Mouse (Mus musculus): ENCODE results near the gene Ywhah. TPM values are rescaled to one million over a fixed set of nuclear protein-coding genes. Genes with fewer than 3 reads are reported as not detected.
"Not testable (repeated sequence)": the region's sequence is repeated elsewhere in the genome, so short reads cannot be mapped to it uniquely, and the experiment has no call there.

Ywhah gene
- polyA plus RNA-seq, 1 experiment from 2014 or later = 470 TPM

GRCm38 (mm10) chr5:33034916-33035315 lies 16.3 kb downstream of the Ywhah start:
- H3K4me3 ChIP-seq = no peak overlapping the region
- H3K4me2 ChIP-seq = no peak overlapping the region
- H3K27me3 ChIP-seq = no peaks in the 10 kb centered on the region
- peaks cover 24% of the 10 kb centered on the region for H3K4me1 ChIP-seq
- H3K9ac ChIP-seq = no peak overlapping the region
- H3K27ac ChIP-seq = no peak overlapping the region
- WGBS = 36% methylated on average over 3 of the region's 3 CpGs
- no peak for ATAC-seq
- H3K9me3 ChIP-seq (replicated peaks) = no peaks in the 10 kb centered on the region
- no peaks in the 10 kb centered on the region for H3K36me3 ChIP-seq (ENCODE audit: poor library complexity, severe bottlenecking)

GRCm38 (mm10) chr5:33038656-33039509 lies 20.3 kb downstream of the Ywhah start:
- Histone ChIP-seq H3K36me3 (ENCODE audit: poor library complexity, severe bottlenecking) (no peaks in the 10 kb centered on the region), H3K9me3 (replicated peaks) (no peaks in the 10 kb centered on the region), H3K9ac (no peak overlapping the region), H3K4me3 (no peak overlapping the region), H3K27ac (no peak overlapping the region), H3K4me2 (peak overlapping the region; percentile 51), H3K27me3 (no peaks in the 10 kb centered on the region), H3K4me1 (peaks cover 3% of the 10 kb centered on the region)
- no peak for ATAC-seq
- 51% methylated on average over 13 of the region's 13 CpGs for WGBS

- peak overlapping the region; percentile 51 for H3K4me2 ChIP-seq
- no peaks in the 10 kb centered on the region for H3K9me3 ChIP-seq (replicated peaks)
- WGBS = 4% methylated on average over 13 of the region's 13 CpGs
- ATAC-seq = no peak
- no peak overlapping the region for H3K4me3 ChIP-seq
- no peak overlapping the region for H3K27ac ChIP-seq
- peak overlapping the region; percentile 46; the same call in 1 of the 2 replicates for H3K9ac ChIP-seq
- H3K36me3 ChIP-seq (ENCODE audit: poor library complexity, severe bottlenecking) = no peaks in the 10 kb centered on the region
- peaks cover 3% of the 10 kb centered on the region for H3K4me1 ChIP-seq
- H3K27me3 ChIP-seq = no peaks in the 10 kb centered on the region
Observed at GRCm38 (mm10) chr5:33039510-33039911, 20.9 kb downstream of the Ywhah start.

GRCm38 (mm10) chr5:33040735-33041134 lies 22.1 kb downstream of the Ywhah start:
- ATAC-seq; H3K4me3 ChIP-seq; H3K9me3 ChIP-seq (replicated peaks); H3K36me3 ChIP-seq (ENCODE audit: poor library complexity, severe bottlenecking); H3K27ac ChIP-seq; H3K9ac ChIP-seq; H3K27me3 ChIP-seq; H3K4me2 ChIP-seq; H3K4me1 ChIP-seq: not testable (repeated sequence)
- WGBS = 90% methylated on average over 1 of the region's 1 CpGs

- no peak overlapping the region for H3K4me2 ChIP-seq
- H3K4me1 ChIP-seq = peaks cover 3% of the 10 kb centered on the region
- H3K27ac ChIP-seq = no peak overlapping the region
- no peaks in the 10 kb centered on the region for H3K9me3 ChIP-seq (replicated peaks)
- ATAC-seq = no peak
- H3K4me3 ChIP-seq = no peak overlapping the region
- no peaks in the 10 kb centered on the region for H3K27me3 ChIP-seq
- H3K36me3 ChIP-seq (ENCODE audit: poor library complexity, severe bottlenecking) = no peaks in the 10 kb centered on the region
- whole genome bisulfite sequencing = 78% methylated on average over 10 of the region's 10 CpGs
- H3K9ac ChIP-seq = no peak overlapping the region
Observed at GRCm38 (mm10) chr5:33043397-33043796, 24.8 kb downstream of the Ywhah start.

GRCm38 (mm10) chr5:33044636-33045315 lies 26.2 kb downstream of the Ywhah start:
- H3K9me3 ChIP-seq (replicated peaks) = no peaks in the 10 kb centered on the region
- no peak overlapping the region for H3K4me3 ChIP-seq
- peaks cover under 1% of the 10 kb centered on the region; the same call in 1 of the 2 replicates for H3K4me1 ChIP-seq
- no peak for ATAC-seq
- no peak overlapping the region for H3K27ac ChIP-seq
- no peak overlapping the region for H3K9ac ChIP-seq
- WGBS = 95% methylated on average over 12 of the region's 12 CpGs
- H3K36me3 ChIP-seq (ENCODE audit: poor library complexity, severe bottlenecking) = no peaks in the 10 kb centered on the region
- no peak overlapping the region for H3K4me2 ChIP-seq
- no peaks in the 10 kb centered on the region for H3K27me3 ChIP-seq

GRCm38 (mm10) chr5:33045316-33045705 lies 26.7 kb downstream of the Ywhah start:
- ATAC-seq = no peak
- H3K4me3 ChIP-seq = no peak overlapping the region
- H3K9me3 ChIP-seq (replicated peaks) = no peaks in the 10 kb centered on the region
- H3K27me3 ChIP-seq = no peaks in the 10 kb centered on the region
- H3K36me3 ChIP-seq (ENCODE audit: poor library complexity, severe bottlenecking) = no peaks in the 10 kb centered on the region
- 86% methylated on average over 6 of the region's 6 CpGs for WGBS
- H3K4me2 ChIP-seq = no peak overlapping the region
- no peak overlapping the region for H3K27ac ChIP-seq
- no peak overlapping the region for H3K9ac ChIP-seq
- H3K4me1 ChIP-seq = no peaks in the 10 kb centered on the region

GRCm38 (mm10) chr5:33052849-33053582 lies 34.4 kb downstream of the Ywhah start:
- Histone ChIP-seq H3K4me3 (no peak overlapping the region), H3K27me3 (no peaks in the 10 kb centered on the region), H3K27ac (no peak overlapping the region), H3K9me3 (replicated peaks) (no peaks in the 10 kb centered on the region), H3K36me3 (ENCODE audit: poor library complexity, severe bottlenecking) (no peaks in the 10 kb centered on the region), H3K4me2 (no peak overlapping the region), H3K9ac (no peak overlapping the region), H3K4me1 (no peaks in the 10 kb centered on the region)
- no peak for ATAC-seq
- WGBS = 85% methylated on average over 14 of the region's 14 CpGs

- H3K4me1 ChIP-seq = no peaks in the 10 kb centered on the region
- H3K4me2 ChIP-seq = no peak overlapping the region
- no peak overlapping the region for H3K4me3 ChIP-seq
- no peaks in the 10 kb centered on the region for H3K9me3 ChIP-seq (replicated peaks)
- no peaks in the 10 kb centered on the region for H3K27me3 ChIP-seq
- WGBS = 85% methylated on average over 10 of the region's 10 CpGs
- no peak overlapping the region for H3K27ac ChIP-seq
- H3K36me3 ChIP-seq (ENCODE audit: poor library complexity, severe bottlenecking) = no peaks in the 10 kb centered on the region
- no peak overlapping the region for H3K9ac ChIP-seq
- no peak for ATAC-seq
Observed at GRCm38 (mm10) chr5:33056126-33056765, 37.6 kb downstream of the Ywhah start.

- H3K4me1 ChIP-seq = no peaks in the 10 kb centered on the region
- H3K27ac ChIP-seq = no peak overlapping the region
- no peak for ATAC-seq
- no peak overlapping the region for H3K9ac ChIP-seq
- H3K4me2 ChIP-seq = no peak overlapping the region
- no peak overlapping the region for H3K4me3 ChIP-seq
- no peaks in the 10 kb centered on the region for H3K9me3 ChIP-seq (replicated peaks)
- no peaks in the 10 kb centered on the region for H3K27me3 ChIP-seq
- no peaks in the 10 kb centered on the region for H3K36me3 ChIP-seq (ENCODE audit: poor library complexity, severe bottlenecking)
Observed at GRCm38 (mm10) chr5:33070071-33070470, 51.5 kb downstream of the Ywhah start.

- Histone ChIP-seq H3K9ac (no peak overlapping the region), H3K9me3 (replicated peaks) (no peaks in the 10 kb centered on the region), H3K4me2 (no peak overlapping the region), H3K27ac (no peak overlapping the region), H3K4me3 (no peak overlapping the region), H3K36me3 (ENCODE audit: poor library complexity, severe bottlenecking) (no peaks in the 10 kb centered on the region), H3K4me1 (no peaks in the 10 kb centered on the region), H3K27me3 (no peaks in the 10 kb centered on the region)
- WGBS = 88% methylated on average over 6 of the region's 6 CpGs
- no peak for ATAC-seq
Observed at GRCm38 (mm10) chr5:33076490-33077191, 58.0 kb downstream of the Ywhah start.

Data from forebrain, embryonic 13.5 days (tissue).